Mouse (Mus musculus): ENCODE results near the gene Mettl18.

DNA sequence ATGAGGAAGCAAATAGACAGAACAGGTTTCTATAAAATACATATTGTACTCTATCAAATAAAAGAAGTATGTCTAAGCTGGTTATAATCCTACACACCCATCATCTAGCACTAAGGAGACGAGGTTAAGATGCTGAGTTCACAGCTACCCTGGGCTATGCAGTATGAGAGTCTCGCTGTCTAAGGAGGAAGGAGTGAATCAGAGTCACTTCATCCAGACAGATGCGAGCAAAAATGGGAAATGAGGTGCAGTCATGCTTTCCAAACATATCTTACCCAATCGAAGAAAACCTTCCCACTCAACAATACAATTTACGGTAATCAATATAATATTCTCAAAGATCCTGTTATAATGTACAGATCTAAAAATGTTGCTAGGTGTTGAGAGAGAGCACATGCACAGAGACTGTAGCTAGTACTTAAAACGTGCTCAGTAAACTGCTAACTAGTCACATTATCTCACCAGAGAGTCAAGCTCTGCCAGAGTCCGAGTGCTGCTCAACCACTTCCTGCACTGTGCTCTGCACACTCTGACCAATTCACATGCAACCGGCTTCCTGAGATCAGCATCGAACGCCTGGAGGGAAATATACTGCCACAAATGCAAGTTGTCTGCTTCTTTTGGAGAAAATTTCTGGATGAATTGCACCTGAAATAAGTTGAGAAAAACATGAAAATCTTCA lies 30.5 kb upstream of the Mettl18 start:
- TF ChIP-seq CTCF (IDR thresholded peaks at IDR 0.05; ENCODE audit: extremely low read depth, insufficient read depth, insufficient read length, insufficient replicate concordance) (no peak), POLR2A (IDR thresholded peaks at IDR 0.05; ENCODE audit: low read depth, low read length) (no peak)

All from spleen, adult 2 months (tissue).